Mouse (Mus musculus) kidney, embryonic 14.5 days (tissue): ENCODE results near the gene Erg. TPM values are rescaled to one million over a fixed set of nuclear protein-coding genes. Genes with fewer than 3 reads are reported as not detected.

Source experiments
- ATAC-seq: fragments of 200-750 bp; cut with Nextera tagmentation; 2 replicates; pipeline ENCODE4 v1.8.0; 2017; ENCODE audit warnings: moderate number of reproducible peaks, mild to moderate bottlenecking, moderate TSS enrichment, moderate library complexity; ENCODE audit not compliant: low FRiP score, low TSS enrichment
- H3K27ac ChIP-seq: fragments of 300-500 bp; sonication (generic); 2 replicates; pipeline ENCODE4 v1.5.1; 2014; ENCODE audit warnings: low read depth, mild to moderate bottlenecking, low read length, moderate library complexity, mixed read lengths
- H3K27me3 ChIP-seq: fragments of 300-500 bp; sonication (generic); 2 replicates; pipeline ENCODE4 v1.6.1; 2014; ENCODE audit warnings: mild to moderate bottlenecking, low read length; ENCODE audit not compliant: control insufficient read depth, insufficient read depth
- H3K36me3 ChIP-seq: fragments of 300-500 bp; sonication (generic); 2 replicates; pipeline ENCODE4 v1.6.1; 2014; ENCODE audit warnings: low read length, mixed read lengths; ENCODE audit not compliant: control insufficient read depth, insufficient read depth
- H3K4me1 ChIP-seq: fragments of 300-500 bp; sonication (generic); 2 replicates; pipeline ENCODE4 v1.6.1; 2014; ENCODE audit warnings: low read length, mixed read lengths; ENCODE audit not compliant: control insufficient read depth, insufficient read depth
- H3K4me2 ChIP-seq: fragments of 300-500 bp; sonication (generic); replicated peaks from 2 replicates; pipeline ENCODE4 v1.6.1; 2014; ENCODE audit warnings: low read depth, mild to moderate bottlenecking, low read length
- H3K4me3 ChIP-seq: fragments of 300-500 bp; sonication (generic); 2 replicates; pipeline ENCODE4 v1.5.1; 2014; ENCODE audit warnings: mild to moderate bottlenecking, low read length
- H3K9ac ChIP-seq: fragments of 300-500 bp; sonication (generic); 2 replicates; pipeline ENCODE4 v1.6.1; 2014; ENCODE audit warnings: low read depth, mild to moderate bottlenecking, low read length, moderate library complexity
- H3K9me3 ChIP-seq: fragments of 300-500 bp; sonication (generic); 2 replicates; pipeline ENCODE4 v1.6.1; 2016; ENCODE audit warnings: low read length; ENCODE audit not compliant: control insufficient read depth
- WGBS: fragments of 180-500 bp; shearing (Covaris S2); extraction: QIAGEN DNeasy Blood & Tissue Kit; methylation state at CpG from one replicate; pipeline ENCODE4 v1.1.7; 2014; 5-methylcytosine and 5-hydroxymethylcytosine counted together
- polyA plus RNA-seq: library from polyadenylated mRNA; unstranded; fragments of >200 nt; fragmentation: Nextera tagmentation; extraction: Ambion mirVana; gene quantifications from 2 replicates; pipeline ENCODE4 v1.2.1, GENCODE M21; 2014

The Erg gene
- polyA plus RNA-seq, 1 experiment from 2014 or later: 6.0 TPM

GRCm38 (mm10) chr16:95436051-95436450, 150.3 kb downstream of the Erg start:
- Histone ChIP-seq H3K27me3 (no peaks in the 10 kb centered on the region), H3K9me3 (no peaks in the 10 kb centered on the region), H3K4me2 (no peak overlapping the region), H3K27ac (no peak overlapping the region), H3K36me3 (no peaks in the 10 kb centered on the region), H3K4me1 (peaks cover 8% of the 10 kb centered on the region; the same call in 1 of the 2 replicates), H3K9ac (no peak overlapping the region), H3K4me3 (no peak overlapping the region)
- WGBS: 74% methylated on average over 4 of the region's 4 CpGs
- no peak for ATAC-seq

GRCm38 (mm10) chr16:95434434-95434833, 152.0 kb downstream of the Erg start:
- Histone ChIP-seq H3K36me3 (no peaks in the 10 kb centered on the region), H3K27ac (no peak overlapping the region), H3K4me1 (peaks cover under 1% of the 10 kb centered on the region; the same call in 1 of the 2 replicates), H3K9ac (no peak overlapping the region), H3K27me3 (no peaks in the 10 kb centered on the region), H3K4me3 (no peak overlapping the region), H3K4me2 (no peak overlapping the region), H3K9me3 (no peaks in the 10 kb centered on the region)
- WGBS: 94% methylated on average over 8 of the region's 8 CpGs
- no peak for ATAC-seq

GRCm38 (mm10) chr16:95432540-95432971, 153.8 kb downstream of the Erg start:
- 89% methylated on average over 2 of the region's 2 CpGs for WGBS
- no peak for ATAC-seq
- H3K4me2 ChIP-seq: no peak overlapping the region
- H3K4me1 ChIP-seq: 0 out of 2 replicates have a peak, but pooled peaks cover 1% of the 10 kb centered on the region
- H3K27me3 ChIP-seq: no peaks in the 10 kb centered on the region
- no peaks in the 10 kb centered on the region for H3K9me3 ChIP-seq
- H3K9ac ChIP-seq: no peak overlapping the region
- H3K4me3 ChIP-seq: no peak overlapping the region
- H3K36me3 ChIP-seq: no peaks in the 10 kb centered on the region
- H3K27ac ChIP-seq: no peak overlapping the region

GRCm38 (mm10) chr16:95429851-95430250, 156.5 kb downstream of the Erg start:
- H3K36me3 ChIP-seq: no peaks in the 10 kb centered on the region
- no peak overlapping the region for H3K9ac ChIP-seq
- H3K4me1 ChIP-seq: peaks cover 7% of the 10 kb centered on the region; the same call in 1 of the 2 replicates
- H3K4me2 ChIP-seq: no peak overlapping the region
- no peak overlapping the region for H3K4me3 ChIP-seq
- no peak for ATAC-seq
- H3K27me3 ChIP-seq: no peaks in the 10 kb centered on the region
- H3K9me3 ChIP-seq: no peaks in the 10 kb centered on the region
- H3K27ac ChIP-seq: no peak overlapping the region
- 86% methylated on average over 3 of the region's 3 CpGs for WGBS

- no peaks in the 10 kb centered on the region for H3K9me3 ChIP-seq
- ATAC-seq: no peak
- no peak overlapping the region for H3K9ac ChIP-seq
- H3K4me3 ChIP-seq: no peak overlapping the region
- H3K4me2 ChIP-seq: no peak overlapping the region
- peaks cover 7% of the 10 kb centered on the region; the same call in 1 of the 2 replicates for H3K4me1 ChIP-seq
- H3K27me3 ChIP-seq: no peaks in the 10 kb centered on the region
- H3K36me3 ChIP-seq: no peaks in the 10 kb centered on the region
- WGBS: 81% methylated on average over 5 of the region's 5 CpGs
- H3K27ac ChIP-seq: no peak overlapping the region
Measured at GRCm38 (mm10) chr16:95428239-95428638, 158.2 kb downstream of the Erg start.

GRCm38 (mm10) chr16:95427512-95427911, 158.9 kb downstream of the Erg start:
- Histone ChIP-seq H3K9me3 (no peaks in the 10 kb centered on the region), H3K27me3 (no peaks in the 10 kb centered on the region), H3K27ac (no peak overlapping the region), H3K4me1 (peaks cover 9% of the 10 kb centered on the region; the same call in 1 of the 2 replicates), H3K36me3 (no peaks in the 10 kb centered on the region), H3K4me3 (no peak overlapping the region), H3K9ac (no peak overlapping the region), H3K4me2 (no peak overlapping the region)
- WGBS: 73% methylated on average over 10 of the region's 10 CpGs
- no peak for ATAC-seq

GRCm38 (mm10) chr16:95422658-95423073, 163.7 kb downstream of the Erg start:
- no peak for ATAC-seq
- Histone ChIP-seq H3K4me1 (peaks cover 11% of the 10 kb centered on the region; the same call in 1 of the 2 replicates), H3K4me2 (no peak overlapping the region), H3K9ac (no peak overlapping the region), H3K27ac (no peak overlapping the region), H3K27me3 (no peaks in the 10 kb centered on the region), H3K36me3 (no peaks in the 10 kb centered on the region), H3K4me3 (no peak overlapping the region), H3K9me3 (no peaks in the 10 kb centered on the region)
- WGBS: 50% methylated on average over 5 of the region's 5 CpGs

GRCm38 (mm10) chr16:95421235-95421886, 165.0 kb downstream of the Erg start:
- no peaks in the 10 kb centered on the region for H3K36me3 ChIP-seq
- no peak for ATAC-seq
- H3K9me3 ChIP-seq: no peaks in the 10 kb centered on the region
- H3K9ac ChIP-seq: no peak overlapping the region
- no peak overlapping the region for H3K4me3 ChIP-seq
- no peak overlapping the region for H3K27ac ChIP-seq
- no peak overlapping the region for H3K4me2 ChIP-seq
- no peaks in the 10 kb centered on the region for H3K27me3 ChIP-seq
- peaks cover 5% of the 10 kb centered on the region; the same call in 1 of the 2 replicates for H3K4me1 ChIP-seq
- 81% methylated on average over 7 of the region's 7 CpGs for WGBS

- H3K4me2 ChIP-seq: no peak overlapping the region
- H3K4me3 ChIP-seq: no peak overlapping the region
- no peaks in the 10 kb centered on the region for H3K27me3 ChIP-seq
- no peaks in the 10 kb centered on the region for H3K36me3 ChIP-seq
- H3K27ac ChIP-seq: no peak overlapping the region
- WGBS: 90% methylated on average over 4 of the region's 4 CpGs
- ATAC-seq: no peak
- no peaks in the 10 kb centered on the region for H3K4me1 ChIP-seq
- H3K9ac ChIP-seq: no peak overlapping the region
- H3K9me3 ChIP-seq: no peaks in the 10 kb centered on the region
Measured at GRCm38 (mm10) chr16:95415921-95416320, 170.5 kb downstream of the Erg start.
